Mouse (Mus musculus): ENCODE measurements around the gene Gm2174. TPM values are rescaled to one million over a fixed set of nuclear protein-coding genes. Genes with fewer than 3 reads are reported as not detected.
A peak's percentile ranks its signal among the peaks of the same experiment; 100 is the strongest.

The Gm2174 gene
- polyA plus RNA-seq, 1 experiment from 2014 or later: 2.8 TPM

GRCm38 (mm10) chrX:56456379-56456778 lies 8.6 kb downstream of the Gm2174 start:
- peak overlapping the region; percentile 96; the same call in 1 of the 2 replicates for H3K27ac ChIP-seq
- no peaks in the 10 kb centered on the region for H3K36me3 ChIP-seq
- H3K4me1 ChIP-seq: no peaks in the 10 kb centered on the region
- H3K4me2 ChIP-seq: peak overlapping the region; percentile 40
- peak overlapping the region; percentile 57 for H3K4me3 ChIP-seq
- H3K27me3 ChIP-seq: no peaks in the 10 kb centered on the region
- no peaks in the 10 kb centered on the region for H3K9me3 ChIP-seq
- H3K9ac ChIP-seq: no peak overlapping the region
- ATAC-seq (ENCODE audit: insufficient number of reproducible peaks, low FRiP score, low TSS enrichment, low read depth): no peak
- WGBS: 26% methylated on average over 8 of the region's 8 CpGs

GRCm38 (mm10) chrX:56462020-56462933 lies 14.5 kb downstream of the Gm2174 start:
- WGBS: 52% methylated on average over 14 of the region's 14 CpGs
- Histone ChIP-seq H3K27ac (no peak overlapping the region), H3K4me3 (no peak overlapping the region), H3K36me3 (no peaks in the 10 kb centered on the region), H3K27me3 (no peaks in the 10 kb centered on the region), H3K9ac (no peak overlapping the region), H3K4me2 (no peak overlapping the region), H3K4me1 (no peaks in the 10 kb centered on the region), H3K9me3 (no peaks in the 10 kb centered on the region)
- ATAC-seq (ENCODE audit: insufficient number of reproducible peaks, low FRiP score, low TSS enrichment, low read depth): no peak

GRCm38 (mm10) chrX:56464906-56465305 lies 17.1 kb downstream of the Gm2174 start:
- no peak overlapping the region for H3K4me3 ChIP-seq
- H3K27ac ChIP-seq: no peak overlapping the region
- no peak overlapping the region for H3K9ac ChIP-seq
- no peak overlapping the region for H3K4me2 ChIP-seq
- no peak for ATAC-seq (ENCODE audit: insufficient number of reproducible peaks, low FRiP score, low TSS enrichment, low read depth)
- H3K27me3 ChIP-seq: no peaks in the 10 kb centered on the region
- H3K36me3 ChIP-seq: no peaks in the 10 kb centered on the region
- no peaks in the 10 kb centered on the region for H3K4me1 ChIP-seq
- H3K9me3 ChIP-seq: no peaks in the 10 kb centered on the region
- 89% methylated on average over 1 of the region's 1 CpGs for WGBS

- no peak for ATAC-seq (ENCODE audit: insufficient number of reproducible peaks, low FRiP score, low TSS enrichment, low read depth)
- Histone ChIP-seq H3K4me3 (no peak overlapping the region), H3K36me3 (no peaks in the 10 kb centered on the region), H3K4me2 (no peak overlapping the region), H3K4me1 (no peaks in the 10 kb centered on the region), H3K9ac (no peak overlapping the region), H3K9me3 (no peaks in the 10 kb centered on the region), H3K27ac (peak overlapping the region; percentile 35; the same call in 1 of the 2 replicates), H3K27me3 (no peaks in the 10 kb centered on the region)
- 54% methylated on average over 4 of the region's 4 CpGs for WGBS
Measured at GRCm38 (mm10) chrX:56467688-56468087, 19.9 kb downstream of the Gm2174 start.

GRCm38 (mm10) chrX:56468422-56468821 lies 20.7 kb downstream of the Gm2174 start:
- no peak for ATAC-seq (ENCODE audit: insufficient number of reproducible peaks, low FRiP score, low TSS enrichment, low read depth)
- no peaks in the 10 kb centered on the region for H3K4me1 ChIP-seq
- H3K9ac ChIP-seq: no peak overlapping the region
- no peak overlapping the region for H3K4me2 ChIP-seq
- H3K27me3 ChIP-seq: no peaks in the 10 kb centered on the region
- 35% methylated on average over 6 of the region's 6 CpGs for WGBS
- H3K27ac ChIP-seq: peak overlapping the region; percentile 67
- no peaks in the 10 kb centered on the region for H3K9me3 ChIP-seq
- no peak overlapping the region for H3K4me3 ChIP-seq
- no peaks in the 10 kb centered on the region for H3K36me3 ChIP-seq

GRCm38 (mm10) chrX:56474035-56474434 lies 26.3 kb downstream of the Gm2174 start:
- no peaks in the 10 kb centered on the region for H3K36me3 ChIP-seq
- 73% methylated on average over 8 of the region's 8 CpGs for WGBS
- no peak overlapping the region for H3K9ac ChIP-seq
- no peaks in the 10 kb centered on the region for H3K9me3 ChIP-seq
- no peak overlapping the region for H3K4me3 ChIP-seq
- H3K27ac ChIP-seq: no peak overlapping the region
- no peak overlapping the region for H3K4me2 ChIP-seq
- no peaks in the 10 kb centered on the region for H3K27me3 ChIP-seq
- no peaks in the 10 kb centered on the region for H3K4me1 ChIP-seq
- ATAC-seq (ENCODE audit: insufficient number of reproducible peaks, low FRiP score, low TSS enrichment, low read depth): no peak

GRCm38 (mm10) chrX:56477553-56477952 lies 29.8 kb downstream of the Gm2174 start:
- H3K4me2 ChIP-seq: no peak overlapping the region
- H3K27ac ChIP-seq: no peak overlapping the region
- no peaks in the 10 kb centered on the region for H3K36me3 ChIP-seq
- no peak overlapping the region for H3K4me3 ChIP-seq
- no peak overlapping the region for H3K9ac ChIP-seq
- 76% methylated on average over 3 of the region's 3 CpGs for WGBS
- no peaks in the 10 kb centered on the region for H3K27me3 ChIP-seq
- no peaks in the 10 kb centered on the region for H3K4me1 ChIP-seq
- no peak for ATAC-seq (ENCODE audit: insufficient number of reproducible peaks, low FRiP score, low TSS enrichment, low read depth)
- no peaks in the 10 kb centered on the region for H3K9me3 ChIP-seq

- Histone ChIP-seq H3K36me3 (no peaks in the 10 kb centered on the region), H3K9ac (no peak overlapping the region), H3K9me3 (no peaks in the 10 kb centered on the region), H3K27me3 (no peaks in the 10 kb centered on the region), H3K4me2 (no peak overlapping the region), H3K4me3 (no peak overlapping the region), H3K27ac (no peak overlapping the region), H3K4me1 (no peaks in the 10 kb centered on the region)
- 67% methylated on average over 3 of the region's 3 CpGs for WGBS
- ATAC-seq (ENCODE audit: insufficient number of reproducible peaks, low FRiP score, low TSS enrichment, low read depth): no peak
Measured at GRCm38 (mm10) chrX:56481906-56482305, 34.1 kb downstream of the Gm2174 start.

GRCm38 (mm10) chrX:56489758-56490157 lies 42.0 kb downstream of the Gm2174 start:
- Histone ChIP-seq H3K4me3 (no peak overlapping the region), H3K27ac (no peak overlapping the region), H3K4me2 (no peak overlapping the region), H3K9ac (no peak overlapping the region), H3K27me3 (no peaks in the 10 kb centered on the region), H3K9me3 (no peaks in the 10 kb centered on the region), H3K4me1 (no peaks in the 10 kb centered on the region), H3K36me3 (no peaks in the 10 kb centered on the region)
- ATAC-seq (ENCODE audit: insufficient number of reproducible peaks, low FRiP score, low TSS enrichment, low read depth): no peak
- WGBS: 11% methylated on average over 1 of the region's 1 CpGs

- H3K9me3 ChIP-seq: no peaks in the 10 kb centered on the region
Measured at GRCm38 (mm10) chrX:56497241-56497640, 49.5 kb downstream of the Gm2174 start.

More at GRCm38 (mm10) chrX:56497241-56497640, 49.5 kb downstream of the Gm2174 start:
- 74% methylated on average over 7 of the region's 7 CpGs for WGBS
- Histone ChIP-seq H3K9ac (no peak overlapping the region), H3K27me3 (no peaks in the 10 kb centered on the region), H3K27ac (no peak overlapping the region), H3K36me3 (peaks cover 7% of the 10 kb centered on the region; the same call in 1 of the 2 replicates), H3K4me1 (no peaks in the 10 kb centered on the region), H3K4me2 (no peak overlapping the region), H3K4me3 (no peak overlapping the region)
- no peak for ATAC-seq (ENCODE audit: insufficient number of reproducible peaks, low FRiP score, low TSS enrichment, low read depth)
